Mouse (Mus musculus) limb, embryonic 13.5 days (tissue): ENCODE data around the gene Nudt15. TPM values are rescaled to one million over a fixed set of nuclear protein-coding genes. Genes with fewer than 3 reads are reported as not detected.
"Not testable (repeated sequence)": the region's sequence is repeated elsewhere in the genome, so short reads cannot be mapped to it uniquely, and the experiment has no call there.

Experiments
- ATAC-seq: fragments of 200-750 bp; cut with Nextera tagmentation; 2 replicates; pipeline ENCODE4 v1.8.0; 2017; ENCODE audit warnings: low read depth, moderate number of reproducible peaks, moderate TSS enrichment; ENCODE audit not compliant: low FRiP score
- H3K27ac ChIP-seq: fragments of 300-500 bp; sonication (generic); 2 replicates; pipeline ENCODE4 v1.5.1; 2015; ENCODE audit warnings: inconsistent platforms, mild to moderate bottlenecking, moderate library complexity
- H3K27me3 ChIP-seq: fragments of 300-500 bp; sonication (generic); 2 replicates; pipeline ENCODE4 v1.6.1; 2015; ENCODE audit warnings: mild to moderate bottlenecking, inconsistent platforms
- H3K36me3 ChIP-seq: fragments of 300-500 bp; sonication (generic); 2 replicates; pipeline ENCODE4 v1.6.1; 2015; ENCODE audit warnings: inconsistent platforms, mild to moderate bottlenecking, moderate library complexity
- H3K4me1 ChIP-seq: fragments of 300-500 bp; sonication (generic); 2 replicates; pipeline ENCODE4 v1.6.1; 2015; ENCODE audit warnings: inconsistent platforms
- H3K4me2 ChIP-seq: fragments of 300-500 bp; sonication (generic); replicated peaks from 2 replicates; pipeline ENCODE4 v1.6.1; 2015; ENCODE audit warnings: inconsistent platforms, mild to moderate bottlenecking, moderate library complexity
- H3K4me3 ChIP-seq: fragments of 300-500 bp; sonication (generic); 2 replicates; pipeline ENCODE4 v1.5.1; 2015; ENCODE audit warnings: moderate library complexity, mild to moderate bottlenecking, inconsistent platforms
- H3K9ac ChIP-seq: fragments of 300-500 bp; sonication (generic); 2 replicates; pipeline ENCODE4 v1.6.1; 2015; ENCODE audit warnings: mild to moderate bottlenecking, inconsistent platforms
- H3K9me3 ChIP-seq: fragments of 300-500 bp; sonication (generic); 2 replicates; pipeline ENCODE4 v1.6.1; 2016; ENCODE audit warnings: inconsistent platforms
- WGBS: fragments of 180-500 bp; shearing (Covaris S2); methylation state at CpG from one replicate; pipeline ENCODE4 v1.1.7; 2015; 5-methylcytosine and 5-hydroxymethylcytosine counted together
- polyA plus RNA-seq: library from polyadenylated mRNA; unstranded; fragments of >200 nt; fragmentation: Nextera tagmentation; extraction: Ambion mirVana; gene quantifications from 2 replicates; pipeline ENCODE4 v1.2.1, GENCODE M21; 2015

Gene Nudt15
- polyA plus RNA-seq, 1 experiment from 2014 or later = 6.8 TPM

GRCm38 (mm10) chr14:73543781-73544180 is 4.3 kb downstream of the Nudt15 start:
- H3K9me3 ChIP-seq = no peaks in the 10 kb centered on the region
- no peak overlapping the region for H3K27ac ChIP-seq
- no peak overlapping the region for H3K4me3 ChIP-seq
- no peaks in the 10 kb centered on the region for H3K36me3 ChIP-seq
- H3K4me2 ChIP-seq = no peak overlapping the region
- H3K4me1 ChIP-seq = no peaks in the 10 kb centered on the region
- H3K27me3 ChIP-seq = no peaks in the 10 kb centered on the region
- ATAC-seq = no peak
- H3K9ac ChIP-seq = no peak overlapping the region
- 46% methylated on average over 6 of the region's 6 CpGs for WGBS

GRCm38 (mm10) chr14:73535641-73536040 is 12.4 kb downstream of the Nudt15 start:
- no peak for ATAC-seq
- H3K4me3 ChIP-seq = no peak overlapping the region
- no peak overlapping the region for H3K4me2 ChIP-seq
- H3K9ac ChIP-seq = no peak overlapping the region
- H3K4me1 ChIP-seq = no peaks in the 10 kb centered on the region
- no peak overlapping the region for H3K27ac ChIP-seq
- 87% methylated on average over 2 of the region's 2 CpGs for WGBS
- H3K9me3 ChIP-seq = no peaks in the 10 kb centered on the region
- no peaks in the 10 kb centered on the region for H3K36me3 ChIP-seq
- 0 out of 2 replicates have a peak, but pooled peaks cover 3% of the 10 kb centered on the region for H3K27me3 ChIP-seq

- H3K27me3 ChIP-seq = 0 out of 2 replicates have a peak, but pooled peaks cover 3% of the 10 kb centered on the region
- no peak overlapping the region for H3K4me2 ChIP-seq
- no peaks in the 10 kb centered on the region for H3K36me3 ChIP-seq
- no peak overlapping the region for H3K4me3 ChIP-seq
- no peak overlapping the region for H3K27ac ChIP-seq
- H3K9ac ChIP-seq = no peak overlapping the region
- ATAC-seq = no peak
- 67% methylated on average over 6 of the region's 6 CpGs for WGBS
- H3K9me3 ChIP-seq = no peaks in the 10 kb centered on the region
- no peaks in the 10 kb centered on the region for H3K4me1 ChIP-seq
These were observed 14.1 kb downstream of the Nudt15 start for GRCm38 (mm10) chr14:73533755-73534465.

- H3K27me3 ChIP-seq, ATAC-seq, H3K4me1 ChIP-seq, H3K27ac ChIP-seq, H3K9ac ChIP-seq, H3K36me3 ChIP-seq, H3K4me3 ChIP-seq, H3K4me2 ChIP-seq, H3K9me3 ChIP-seq: not testable (repeated sequence)
- WGBS = 83% methylated on average over 3 of the region's 3 CpGs
These were observed 19.4 kb downstream of the Nudt15 start for GRCm38 (mm10) chr14:73528661-73529060.

GRCm38 (mm10) chr14:73524766-73525448 is 23.1 kb downstream of the Nudt15 start, which contains the start of gene Sucla2:
TSS of gene Sucla2 (plus strand) at chr14:73525319.
- Histone ChIP-seq H3K4me2 (peak within 1 kb of the TSS; percentile 55), H3K9me3 (no peaks in the 10 kb centered on the region), H3K27me3 (no peaks in the 10 kb centered on the region), H3K9ac (peak within 1 kb of the TSS; percentile 61), H3K36me3 (no peaks in the 10 kb centered on the region), H3K4me1 (no peaks in the 10 kb centered on the region), H3K27ac (peak within 1 kb of the TSS; percentile 69; the same call in 1 of the 2 replicates), H3K4me3 (peak within 1 kb of the TSS; percentile 49)
- ATAC-seq = peak; percentile 100
- WGBS = under 1% methylated on average over 41 of the region's 41 CpGs

- Histone ChIP-seq H3K4me3 (no peak overlapping the region), H3K27me3 (no peaks in the 10 kb centered on the region), H3K9ac (no peak overlapping the region), H3K9me3 (no peaks in the 10 kb centered on the region), H3K4me2 (no peak overlapping the region; the same call in 1 of the 2 replicates), H3K4me1 (no peaks in the 10 kb centered on the region), H3K36me3 (no peaks in the 10 kb centered on the region), H3K27ac (no peak overlapping the region)
- ATAC-seq = no peak
- WGBS = 73% methylated on average over 3 of the region's 3 CpGs
These were observed 23.9 kb downstream of the Nudt15 start for GRCm38 (mm10) chr14:73524136-73524535.

GRCm38 (mm10) chr14:73509765-73510423 is 38.1 kb downstream of the Nudt15 start, which contains the start of gene Med4:
TSS of gene Med4 (plus strand) at chr14:73510025.
- 1% methylated on average over 41 of the region's 41 CpGs for WGBS
- Histone ChIP-seq H3K4me1 (peaks cover 10% of the 10 kb centered on the region), H3K9me3 (no peaks in the 10 kb centered on the region), H3K27ac (no peak within 1 kb of the TSS), H3K4me3 (peak within 1 kb of the TSS; percentile 97), H3K36me3 (peaks cover 15% of the 10 kb centered on the region), H3K4me2 (peak within 1 kb of the TSS; percentile 88), H3K27me3 (no peaks in the 10 kb centered on the region), H3K9ac (peak within 1 kb of the TSS; percentile 91)
- peak; percentile 96 for ATAC-seq

- Histone ChIP-seq H3K4me3 (no peak overlapping the region), H3K9ac (no peak overlapping the region), H3K4me1 (peaks cover 14% of the 10 kb centered on the region), H3K27me3 (no peaks in the 10 kb centered on the region), H3K4me2 (no peak overlapping the region), H3K9me3 (no peaks in the 10 kb centered on the region), H3K27ac (no peak overlapping the region), H3K36me3 (peaks cover 11% of the 10 kb centered on the region; the same call in 1 of the 2 replicates)
- WGBS = 91% methylated on average over 6 of the region's 6 CpGs
- ATAC-seq = no peak
These were observed 39.2 kb downstream of the Nudt15 start for GRCm38 (mm10) chr14:73508630-73509395.

- Histone ChIP-seq H3K36me3 (0 out of 2 replicates have a peak, but pooled peaks cover 7% of the 10 kb centered on the region), H3K4me1 (peaks cover 24% of the 10 kb centered on the region), H3K9ac (no peak overlapping the region), H3K4me2 (no peak overlapping the region), H3K4me3 (no peak overlapping the region), H3K27me3 (no peaks in the 10 kb centered on the region), H3K27ac (no peak overlapping the region), H3K9me3 (no peaks in the 10 kb centered on the region)
- ATAC-seq = no peak
- WGBS = 71% methylated on average over 11 of the region's 11 CpGs
These were observed 40.2 kb downstream of the Nudt15 start for GRCm38 (mm10) chr14:73507702-73508376.

- WGBS = 88% methylated on average over 15 of the region's 15 CpGs
- no peaks in the 10 kb centered on the region for H3K27me3 ChIP-seq
- no peak for ATAC-seq
- H3K9me3 ChIP-seq = no peaks in the 10 kb centered on the region
- no peak overlapping the region for H3K4me2 ChIP-seq
- H3K9ac ChIP-seq = no peak overlapping the region
- no peak overlapping the region for H3K27ac ChIP-seq
- H3K4me1 ChIP-seq = peaks cover 29% of the 10 kb centered on the region
- no peak overlapping the region for H3K4me3 ChIP-seq
- 0 out of 2 replicates have a peak, but pooled peaks cover 3% of the 10 kb centered on the region for H3K36me3 ChIP-seq
These were observed 40.8 kb downstream of the Nudt15 start for GRCm38 (mm10) chr14:73507200-73507599.

- no peaks in the 10 kb centered on the region for H3K36me3 ChIP-seq
- peaks cover 34% of the 10 kb centered on the region for H3K4me1 ChIP-seq
- WGBS = 72% methylated on average over 8 of the region's 8 CpGs
- no peak overlapping the region for H3K9ac ChIP-seq
- no peaks in the 10 kb centered on the region for H3K9me3 ChIP-seq
- no peak overlapping the region for H3K4me2 ChIP-seq
- H3K27ac ChIP-seq = no peak overlapping the region
- ATAC-seq = no peak
- no peak overlapping the region for H3K4me3 ChIP-seq
- no peaks in the 10 kb centered on the region for H3K27me3 ChIP-seq
These were observed 41.8 kb downstream of the Nudt15 start for GRCm38 (mm10) chr14:73506283-73506682.
